Mouse (Mus musculus) myocyte (in vitro differentiated cells): ENCODE data around the gene Spryd7.

ENCODE experiments used
- CEBPB ChIP-seq: IDR thresholded peaks from 2 replicates; pipeline ENCODE4 v1.6.1; 2011; ENCODE audit warnings: mild to moderate bottlenecking, moderate library complexity; ENCODE audit not compliant: poor library complexity, insufficient read depth, severe bottlenecking
- E2F4 ChIP-seq: IDR thresholded peaks from one replicate; pipeline ENCODE4 v1.6.1; 2011; ENCODE audit warnings: mild to moderate bottlenecking, control low read depth, moderate library complexity; ENCODE audit not compliant: insufficient read depth
- MAX ChIP-seq: IDR thresholded peaks from one replicate; pipeline ENCODE4 v1.6.1; 2011; ENCODE audit warnings: low read depth, mild to moderate bottlenecking, control low read depth
- MYOD1 ChIP-seq, 3 experiments: IDR thresholded peaks; one replicate each; pipeline ENCODE4 v1.6.1; 2011; ENCODE audit warnings: control low read depth in 2 of 3, low read depth in 2 of 3, mild to moderate bottlenecking in 2 of 3, moderate library complexity in 1 of 3; ENCODE audit not compliant: insufficient read length in 2 of 3, control insufficient read depth in 1 of 3
- MYOG ChIP-seq, 3 experiments: IDR thresholded peaks; one replicate each; pipeline ENCODE4 v1.6.1; 2011; ENCODE audit warnings: control low read depth in 2 of 3, low read depth in 2 of 3, mild to moderate bottlenecking in 2 of 3; ENCODE audit not compliant: insufficient read length in 2 of 3, control insufficient read depth in 1 of 3, insufficient read depth in 1 of 3
- POLR2A ChIP-seq: IDR thresholded peaks from one replicate; pipeline ENCODE4 v1.6.1; 2011; ENCODE audit warnings: low read depth, mild to moderate bottlenecking, control low read depth, moderate library complexity; ENCODE audit not compliant: insufficient read length
- POLR2AphosphoS2 ChIP-seq: IDR thresholded peaks from one replicate; pipeline ENCODE4 v1.6.1; 2011; ENCODE audit warnings: low read depth, control low read depth; ENCODE audit not compliant: insufficient read length
- SRF ChIP-seq: IDR thresholded peaks from one replicate; pipeline ENCODE4 v1.6.1; 2011; ENCODE audit warnings: low read depth; ENCODE audit not compliant: control insufficient read depth, insufficient read length
- TCF12 ChIP-seq: IDR thresholded peaks from one replicate; pipeline ENCODE4 v1.6.1; 2011; ENCODE audit warnings: mild to moderate bottlenecking, control low read depth; ENCODE audit not compliant: poor library complexity, insufficient read depth, severe bottlenecking
- TCF3 ChIP-seq: IDR thresholded peaks from one replicate; pipeline ENCODE4 v1.6.1; 2011; ENCODE audit warnings: low read depth, control low read depth; ENCODE audit not compliant: insufficient read length
- USF1 ChIP-seq: IDR thresholded peaks from one replicate; pipeline ENCODE4 v1.6.1; 2011; ENCODE audit warnings: low read depth, mild to moderate bottlenecking, control low read depth, moderate library complexity

DNA sequence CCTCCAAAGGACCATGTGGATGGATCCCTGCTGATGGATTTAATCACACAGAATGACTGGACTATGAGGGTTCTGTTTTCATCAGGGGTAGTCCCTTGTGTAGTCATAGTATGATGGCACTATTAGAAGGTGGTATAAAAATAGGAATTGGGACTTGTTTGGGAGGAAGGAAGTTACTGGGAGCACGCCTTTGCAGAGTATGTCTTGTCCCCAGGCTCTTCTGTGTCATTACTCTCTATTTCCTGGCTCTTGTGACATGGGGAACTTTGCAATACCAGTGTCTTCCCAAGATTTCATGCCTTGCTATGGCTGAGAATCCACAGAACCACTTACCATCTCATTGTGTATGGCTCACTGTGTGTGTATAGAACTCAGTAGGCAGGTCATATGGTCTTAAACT, 8.1 kb downstream of the Spryd7 start:
- no peak for TF ChIP-seq USF1
- TF ChIP-seq TCF12 = no peak
- no peak for TF ChIP-seq POLR2A
- TF ChIP-seq MYOG (IDR thresholded peaks at IDR 0.05; ENCODE audit: control insufficient read depth in 1 of 3, insufficient read depth in 1 of 3, insufficient read length in 2 of 3, low read depth in 2 of 3) = no peak
- no peak for TF ChIP-seq MYOD1 (IDR thresholded peaks at IDR 0.05; ENCODE audit: control insufficient read depth in 1 of 3, insufficient read length in 2 of 3, low read depth in 2 of 3)
- no peak for TF ChIP-seq TCF3
- TF ChIP-seq E2F4 = no peak
- TF ChIP-seq POLR2AphosphoS2 = no peak
- TF ChIP-seq MAX = no peak
- no peak for TF ChIP-seq CEBPB
- no peak for TF ChIP-seq SRF
